Mouse (Mus musculus) cerebral cortex, adult 2 months (tissue): ENCODE data around the gene Gm43638.

Experiments used
- WGBS: fragments of 180-500 bp; shearing (Covaris S2); methylation state at CpG from one replicate; pipeline ENCODE4 v1.1.7; 2018; 5-methylcytosine and 5-hydroxymethylcytosine counted together

The Gm43638 gene

DNA sequence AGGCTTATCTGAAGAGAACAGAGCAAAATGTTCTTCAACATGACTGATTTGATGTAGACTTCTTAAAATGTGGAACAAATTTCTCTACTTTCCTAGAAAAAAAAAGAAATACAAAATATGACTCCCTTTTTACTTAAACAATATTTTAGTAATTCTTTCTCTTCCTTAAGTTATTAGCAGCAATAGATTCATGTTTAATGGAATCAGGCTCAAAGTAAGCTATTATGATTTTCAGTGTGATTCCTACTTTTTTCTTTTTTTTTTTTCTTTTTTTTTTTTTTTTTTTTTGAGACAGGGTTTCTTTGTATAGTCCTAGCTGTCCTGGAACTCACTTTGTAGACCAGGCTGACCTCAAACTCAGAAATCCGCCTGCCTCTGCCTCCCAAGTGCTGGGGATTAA lies at the start of gene Gm43638:
TSS of gene Gm43638 (minus strand) at position 101 of the 400 bp plus-strand sequence.
- 80% methylated on average over 1 of the region's 1 CpGs for WGBS

- WGBS: 67% methylated on average over 4 of the region's 4 CpGs
Measured at GRCm38 (mm10) chr5:87535994-87536644, 49.5 kb upstream of the Gm43638 start.

- WGBS: 73% methylated on average over 2 of the region's 2 CpGs
Measured at GRCm38 (mm10) chr5:87532288-87532687, 45.7 kb upstream of the Gm43638 start.

- 92% methylated on average over 2 of the region's 2 CpGs for WGBS
Measured at GRCm38 (mm10) chr5:87523561-87523960, 37.0 kb upstream of the Gm43638 start.

DNA sequence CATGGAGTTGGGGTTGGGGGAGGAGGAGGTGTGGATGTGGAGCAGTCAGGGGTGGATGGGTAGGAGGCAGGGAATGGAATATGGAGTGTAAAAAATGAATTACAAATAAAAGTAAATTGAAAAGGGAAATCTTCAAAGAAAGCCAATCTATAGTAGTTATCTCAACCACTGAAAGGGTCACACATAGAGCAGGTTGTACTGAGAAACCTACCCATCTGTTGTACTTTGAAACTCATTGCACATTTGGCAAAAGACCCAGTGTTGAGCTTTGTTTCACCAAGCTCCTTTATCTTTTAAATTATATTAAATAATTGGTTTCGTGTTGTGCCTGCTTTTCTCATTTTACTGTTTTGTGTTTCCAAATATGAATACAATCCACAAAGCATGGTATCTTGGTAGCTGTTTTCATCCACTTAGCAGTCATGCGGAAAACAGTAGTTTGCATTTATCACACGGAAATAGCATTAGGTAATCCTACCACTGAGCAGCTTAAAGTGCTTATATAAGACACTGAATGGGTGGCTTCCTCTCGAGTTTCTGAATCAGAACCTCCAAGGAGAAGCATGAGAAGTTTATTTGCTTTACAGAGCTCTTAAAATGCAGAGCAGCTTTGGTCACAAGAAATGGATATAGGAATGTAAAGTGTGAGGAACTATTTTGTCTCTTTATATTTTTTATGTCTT lies 19.3 kb upstream of the Gm43638 start:
- WGBS: 36% methylated on average over 4 of the region's 4 CpGs

- WGBS: 43% methylated on average over 1 of the region's 1 CpGs
Measured at GRCm38 (mm10) chr5:87502687-87503086, 16.1 kb upstream of the Gm43638 start.

DNA sequence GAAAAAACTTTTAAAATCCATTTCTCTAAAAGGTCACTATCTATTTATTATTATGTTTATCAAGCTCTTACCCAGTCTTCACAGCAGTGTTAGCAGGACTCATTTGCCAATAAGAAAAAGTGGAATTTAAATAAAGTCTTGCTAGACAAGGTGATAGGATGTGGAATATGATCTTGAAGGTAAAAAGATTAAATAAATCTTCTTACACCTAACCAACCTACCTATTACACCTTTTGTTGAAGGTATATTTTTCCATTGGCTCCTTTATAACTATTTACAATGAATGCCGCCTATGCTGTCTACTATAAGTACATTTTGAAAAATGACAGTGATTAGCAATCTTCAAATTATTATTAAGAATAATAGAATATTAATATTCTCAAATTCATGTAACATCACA lies 4.2 kb upstream of the Gm43638 start, which contains the start of gene Ugt2a1:
TSS of gene Ugt2a1 (minus strand) at position 101 of the 400 bp plus-strand sequence.
- WGBS: 87% methylated on average over 1 of the region's 1 CpGs

- WGBS: 69% methylated on average over 5 of the region's 5 CpGs
Measured at GRCm38 (mm10) chr5:87482160-87482559, 4.4 kb downstream of the Gm43638 start, which contains the start of gene Ugt2a2. Gene Ugt2a2 (minus strand): TSS chr5:87482260.

DNA sequence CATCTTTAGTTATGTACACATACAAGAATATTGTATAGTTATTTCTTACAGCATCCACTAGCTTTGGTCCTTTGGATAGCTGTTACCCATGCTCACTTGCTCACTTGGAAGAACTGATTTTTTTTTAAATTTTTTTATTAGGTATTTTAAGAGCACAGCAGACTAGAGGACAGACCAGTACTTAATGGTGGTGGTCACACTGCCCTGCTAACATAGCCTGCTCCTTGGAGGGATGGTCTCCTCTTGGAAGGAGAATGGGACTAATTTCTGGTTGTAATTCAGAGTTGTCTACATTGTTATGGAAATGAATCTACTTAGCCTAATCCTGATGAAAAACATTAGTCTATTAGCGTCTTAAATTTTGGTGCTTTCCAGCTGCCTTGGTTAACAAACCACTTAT lies 27.8 kb downstream of the Gm43638 start:
- WGBS: 35% methylated on average over 1 of the region's 1 CpGs

- 88% methylated on average over 3 of the region's 3 CpGs for WGBS
Measured at GRCm38 (mm10) chr5:87456216-87456850, 30.3 kb downstream of the Gm43638 start.

- 93% methylated on average over 4 of the region's 5 CpGs for WGBS
Measured at GRCm38 (mm10) chr5:87452514-87452913, 34.1 kb downstream of the Gm43638 start.

- WGBS: 49% methylated on average over 3 of the region's 3 CpGs
Measured at GRCm38 (mm10) chr5:87436264-87436663, 50.3 kb downstream of the Gm43638 start.

DNA sequence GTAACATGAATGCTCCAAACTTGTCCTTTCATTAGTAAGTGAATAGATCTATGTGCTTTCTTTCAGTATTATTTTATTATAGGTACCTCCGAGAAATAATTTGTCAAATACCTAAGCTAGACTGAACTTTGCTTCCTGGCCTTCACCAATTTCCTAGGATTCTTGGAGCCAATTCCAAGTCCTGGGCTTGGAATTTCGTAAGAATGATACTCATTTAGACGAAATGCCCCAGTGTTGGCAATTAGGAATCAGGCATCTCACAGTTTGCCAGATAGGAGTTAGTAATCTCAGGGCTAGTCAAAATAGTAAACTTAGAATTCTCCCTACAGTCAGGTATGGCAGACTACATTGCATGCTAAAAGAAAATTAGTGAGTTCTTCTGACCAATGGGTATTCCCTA lies 60.9 kb downstream of the Gm43638 start:
- WGBS: 80% methylated on average over 3 of the region's 3 CpGs

DNA sequence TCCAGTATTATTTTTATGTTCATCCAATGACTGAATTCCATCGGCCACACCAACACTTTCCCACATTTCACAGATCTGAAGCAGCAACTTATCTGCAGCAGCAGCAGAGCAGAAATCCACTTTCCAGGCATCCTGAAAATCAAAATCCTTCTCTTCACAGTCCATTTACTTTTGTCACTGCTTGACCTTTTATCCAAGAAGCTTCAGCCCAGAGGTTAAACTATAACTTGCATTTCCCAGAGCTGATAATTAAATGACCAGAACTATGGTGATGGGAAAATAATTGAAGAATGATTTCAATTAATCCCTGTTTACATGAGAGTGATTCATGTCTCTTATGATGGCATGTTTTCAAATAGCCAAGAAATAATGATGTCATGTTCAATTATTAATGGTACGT lies 62.6 kb downstream of the Gm43638 start, which contains the start of gene Ugt2b38:
TSS of gene Ugt2b38 (minus strand) at position 163 of the 400 bp plus-strand sequence.
- 93% methylated on average over 1 of the region's 2 CpGs for WGBS
